Mouse (Mus musculus): ENCODE measurements at regions not wholly inside any gene's neighbourhood (a gene's known extent, or its start where the extent isn't known, plus 50 kb on each side); places are given as distances from the start of the nearest gene placed in this dataset.

DNA sequence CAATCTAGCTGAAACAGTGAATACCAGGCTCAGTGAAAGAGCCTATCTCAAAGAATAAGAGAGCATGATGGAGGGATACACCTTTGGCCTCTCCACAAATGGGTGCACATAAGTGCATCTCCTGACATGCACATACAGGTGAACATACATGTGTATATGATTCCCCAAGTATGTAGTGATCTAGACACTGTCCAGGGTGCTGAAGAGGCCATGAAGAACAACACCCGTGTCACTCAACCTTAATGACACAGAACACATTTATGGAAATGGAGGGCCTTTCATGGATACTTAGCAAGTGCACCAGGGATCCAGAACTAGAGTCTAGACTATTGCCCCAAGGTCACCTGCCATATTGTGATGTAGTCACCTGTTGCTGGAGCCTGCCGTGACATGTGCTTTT, 56.9 kb downstream of the Spata19 start:
- Histone ChIP-seq H3K27me3 (no peaks in the 10 kb centered on the region), H3K4me3 (no peak overlapping the region), H3K9me3 (replicated peaks) (no peaks in the 10 kb centered on the region), H3K36me3 (no peaks in the 10 kb centered on the region), H3K4me1 (peaks cover 23% of the 10 kb centered on the region), H3K4me2 (replicated peaks) (no peak overlapping the region), H3K27ac (no peak overlapping the region), H3K9ac (no peak overlapping the region)
- WGBS = 88% methylated on average over 2 of the region's 2 CpGs
- no peak for ATAC-seq (ENCODE audit: low FRiP score)

DNA sequence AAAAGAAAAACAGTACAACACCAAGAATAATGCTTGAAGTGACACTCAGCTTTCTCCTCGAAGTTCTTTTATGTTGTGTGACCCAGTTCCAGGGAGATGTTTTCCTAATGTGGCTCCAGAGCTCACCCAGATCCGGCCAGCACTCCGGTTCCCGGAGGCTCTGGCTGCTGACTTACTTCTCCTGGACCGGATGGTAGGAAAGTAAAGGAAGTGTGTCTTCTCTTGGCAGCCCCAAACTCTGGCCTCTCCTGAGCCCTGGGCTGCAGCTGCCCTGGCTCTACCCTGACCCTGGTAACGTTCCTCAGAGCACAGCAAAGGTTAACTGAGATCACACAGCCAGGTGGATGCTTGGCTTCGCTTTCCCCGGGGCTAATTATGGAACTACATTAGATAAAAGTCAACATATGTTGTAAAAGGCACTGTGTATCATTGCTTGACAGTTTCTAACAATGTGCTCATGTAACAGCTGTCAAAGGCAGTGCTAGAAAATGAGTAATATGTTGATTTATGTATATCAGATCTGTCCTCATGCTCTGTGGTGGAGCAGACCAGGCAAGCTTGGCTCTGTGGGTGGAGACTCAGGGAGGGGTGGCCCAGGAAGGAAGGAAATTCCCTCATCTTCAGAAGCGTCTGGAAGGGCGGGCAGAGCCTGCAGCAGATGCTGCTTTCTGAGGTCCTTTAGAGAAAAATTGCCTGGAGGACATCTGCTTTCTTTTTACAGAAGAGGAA, 57.5 kb downstream of the Spata19 start:
- no peak overlapping the region for H3K27ac ChIP-seq
- no peaks in the 10 kb centered on the region for H3K9me3 ChIP-seq (replicated peaks)
- H3K9ac ChIP-seq = no peak overlapping the region
- H3K4me3 ChIP-seq = no peak overlapping the region
- 61% methylated on average over 10 of the region's 10 CpGs for WGBS
- no peaks in the 10 kb centered on the region for H3K27me3 ChIP-seq
- H3K36me3 ChIP-seq = no peaks in the 10 kb centered on the region
- ATAC-seq (ENCODE audit: low FRiP score) = peak; percentile 39; the same call in 1 of the 2 replicates
- H3K4me2 ChIP-seq (replicated peaks) = no peak overlapping the region
- H3K4me1 ChIP-seq = peaks cover 25% of the 10 kb centered on the region

DNA sequence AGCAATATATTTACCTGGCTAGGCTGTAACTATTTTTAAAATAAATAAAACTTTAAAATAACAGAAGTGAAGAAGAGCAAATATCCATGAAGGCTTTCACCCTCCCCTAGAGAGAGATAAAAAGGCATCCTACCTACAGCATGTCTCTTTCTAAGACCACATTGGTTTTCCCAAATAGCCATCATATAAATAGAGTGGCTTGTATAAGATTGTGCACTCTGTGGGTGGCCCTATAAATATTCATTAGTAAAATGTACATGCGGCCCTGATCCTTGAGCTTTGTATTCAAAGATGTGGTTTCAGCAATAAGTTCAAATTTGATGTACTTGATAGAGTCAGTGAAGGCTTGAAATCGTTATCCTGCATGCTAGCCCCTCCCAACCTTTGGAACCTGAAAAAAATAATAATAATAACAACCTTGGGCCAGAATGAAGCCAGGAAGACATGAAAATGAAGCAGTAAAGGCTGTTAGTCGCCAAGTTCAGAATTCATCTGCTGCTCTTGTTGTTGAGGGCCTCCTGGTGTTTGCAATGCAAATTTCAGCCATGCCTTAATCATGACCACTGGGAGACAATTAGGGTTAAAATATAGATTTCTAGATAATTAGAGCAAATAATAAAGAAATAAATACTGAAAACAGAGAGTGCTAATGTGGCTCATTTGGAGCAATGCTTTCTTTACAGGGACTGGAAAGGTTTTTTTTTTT, 61.9 kb downstream of the Spata19 start:
- WGBS = 26% methylated on average over 3 of the region's 3 CpGs
- no peak overlapping the region for H3K27ac ChIP-seq

DNA sequence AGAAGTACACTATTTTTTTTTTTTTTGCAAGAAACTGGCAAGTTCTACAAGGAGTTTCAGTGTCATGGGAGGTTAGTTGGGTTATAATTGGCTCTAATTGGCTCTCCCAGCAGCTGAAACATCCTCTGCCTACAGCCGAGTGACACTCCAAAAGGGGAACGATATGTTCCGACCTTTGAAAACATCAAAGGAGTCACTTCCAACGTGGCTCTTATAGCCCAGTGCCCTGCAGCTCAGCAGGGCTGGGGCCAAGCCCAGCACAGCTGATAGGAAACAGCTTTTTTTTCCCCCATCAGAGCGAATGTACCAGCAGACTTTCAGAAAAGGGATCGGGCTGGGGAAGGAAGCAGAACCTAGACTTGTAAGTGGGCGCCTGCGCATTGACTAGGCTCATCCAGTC, 64.4 kb downstream of the Spata19 start:
- ATAC-seq (ENCODE audit: low FRiP score) = no peak
- H3K27me3 ChIP-seq = no peaks in the 10 kb centered on the region
- H3K27ac ChIP-seq = no peak overlapping the region
- H3K4me3 ChIP-seq = no peak overlapping the region
- H3K4me2 ChIP-seq (replicated peaks) = no peak overlapping the region
- H3K36me3 ChIP-seq = no peaks in the 10 kb centered on the region
- H3K4me1 ChIP-seq = peaks cover 7% of the 10 kb centered on the region
- no peaks in the 10 kb centered on the region for H3K9me3 ChIP-seq (replicated peaks)
- H3K9ac ChIP-seq = no peak overlapping the region
- WGBS = 50% methylated on average over 8 of the region's 8 CpGs

More for the DNA sequence above, 61.9 kb downstream of the Spata19 start:
- H3K27me3 ChIP-seq = no peaks in the 10 kb centered on the region
- no peaks in the 10 kb centered on the region for H3K9me3 ChIP-seq (replicated peaks)
- no peaks in the 10 kb centered on the region for H3K36me3 ChIP-seq
- peaks cover 14% of the 10 kb centered on the region for H3K4me1 ChIP-seq
- no peak overlapping the region for H3K4me3 ChIP-seq
- ATAC-seq (ENCODE audit: low FRiP score) = peak; percentile 61; the same call in 1 of the 2 replicates
- H3K4me2 ChIP-seq (replicated peaks) = no peak overlapping the region
- H3K9ac ChIP-seq = no peak overlapping the region

DNA sequence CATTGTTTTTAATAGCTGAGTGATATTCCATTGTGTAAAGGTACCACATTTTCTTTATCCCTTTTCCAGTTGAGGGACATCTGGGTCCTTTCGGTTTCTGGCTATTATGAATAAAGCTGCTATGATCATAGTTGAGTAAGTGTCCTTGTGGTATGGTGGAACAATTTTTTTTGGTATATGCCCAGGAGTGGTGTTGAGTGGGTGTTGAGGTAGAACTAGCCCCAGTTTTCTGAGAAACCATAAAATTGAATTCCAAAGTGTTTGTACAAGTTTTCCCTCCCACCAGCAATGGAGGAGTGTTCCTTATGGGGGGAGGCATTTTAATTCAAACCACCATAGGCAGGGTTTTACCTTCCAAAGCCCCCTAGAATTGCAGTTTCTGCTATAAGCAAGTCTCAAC, 67.4 kb downstream of the Spata19 start:
- H3K4me3 ChIP-seq = no peak overlapping the region
- no peak overlapping the region for H3K9ac ChIP-seq
- H3K27ac ChIP-seq = no peak overlapping the region
- 95% methylated on average over 1 of the region's 1 CpGs for WGBS
- no peaks in the 10 kb centered on the region for H3K36me3 ChIP-seq
- no peaks in the 10 kb centered on the region for H3K9me3 ChIP-seq (replicated peaks)
- ATAC-seq (ENCODE audit: low FRiP score) = no peak
- H3K4me1 ChIP-seq = no peaks in the 10 kb centered on the region
- no peak overlapping the region for H3K4me2 ChIP-seq (replicated peaks)
- no peaks in the 10 kb centered on the region for H3K27me3 ChIP-seq

DNA sequence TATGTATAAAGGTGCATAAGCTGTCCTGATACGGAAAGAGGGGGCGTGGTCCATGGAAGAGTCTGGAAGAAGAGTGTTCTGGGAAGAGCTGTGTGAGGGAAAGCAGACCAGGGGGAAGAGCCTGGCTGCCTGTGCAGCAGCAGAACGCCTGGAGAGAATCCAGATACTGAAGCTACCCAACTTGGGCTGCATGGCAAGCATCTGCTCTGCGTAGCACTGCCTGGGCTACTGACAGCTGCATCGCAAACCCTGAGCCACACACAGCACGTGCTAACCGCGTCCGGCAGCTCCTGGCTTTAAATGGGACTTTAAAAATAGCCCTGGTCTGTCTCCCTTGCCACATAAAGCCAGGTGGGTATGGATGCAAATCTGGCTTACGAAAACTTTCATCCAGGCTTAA, 78.9 kb downstream of the Spata19 start:
- H3K36me3 ChIP-seq = no peaks in the 10 kb centered on the region
- WGBS = 85% methylated on average over 10 of the region's 10 CpGs
- no peak overlapping the region for H3K27ac ChIP-seq
- ATAC-seq (ENCODE audit: low FRiP score) = no peak
- no peak overlapping the region for H3K4me3 ChIP-seq
- H3K27me3 ChIP-seq = no peaks in the 10 kb centered on the region
- H3K9me3 ChIP-seq (replicated peaks) = no peaks in the 10 kb centered on the region
- H3K4me2 ChIP-seq (replicated peaks) = no peak overlapping the region
- peaks cover 5% of the 10 kb centered on the region for H3K4me1 ChIP-seq
- no peak overlapping the region for H3K9ac ChIP-seq

DNA sequence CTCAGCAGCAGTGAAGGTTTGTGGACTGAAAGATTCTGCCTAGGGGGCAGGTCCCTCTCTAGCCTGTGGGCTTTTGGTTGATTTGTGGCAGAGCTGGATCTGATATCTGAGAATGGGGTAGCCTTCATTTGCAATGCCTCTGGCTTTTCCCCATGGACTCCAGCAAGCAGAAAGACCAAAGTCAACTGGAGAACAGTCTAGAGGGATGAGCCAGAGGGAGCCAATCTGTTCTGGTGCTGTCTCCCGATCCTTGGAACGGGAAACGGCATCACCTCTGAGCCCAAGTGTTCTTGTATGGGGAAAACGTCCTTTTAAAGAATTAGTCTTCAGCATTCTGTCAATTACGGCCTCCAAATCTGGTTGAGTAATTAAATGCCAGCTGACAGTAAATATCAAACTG, 80.0 kb downstream of the Spata19 start:
- H3K4me3 ChIP-seq = no peak overlapping the region
- ATAC-seq (ENCODE audit: low FRiP score) = no peak
- no peaks in the 10 kb centered on the region for H3K9me3 ChIP-seq (replicated peaks)
- H3K4me1 ChIP-seq = peaks cover 5% of the 10 kb centered on the region
- H3K36me3 ChIP-seq = no peaks in the 10 kb centered on the region
- no peak overlapping the region for H3K27ac ChIP-seq
- no peaks in the 10 kb centered on the region for H3K27me3 ChIP-seq
- H3K9ac ChIP-seq = no peak overlapping the region
- 72% methylated on average over 5 of the region's 5 CpGs for WGBS
- no peak overlapping the region for H3K4me2 ChIP-seq (replicated peaks)

DNA sequence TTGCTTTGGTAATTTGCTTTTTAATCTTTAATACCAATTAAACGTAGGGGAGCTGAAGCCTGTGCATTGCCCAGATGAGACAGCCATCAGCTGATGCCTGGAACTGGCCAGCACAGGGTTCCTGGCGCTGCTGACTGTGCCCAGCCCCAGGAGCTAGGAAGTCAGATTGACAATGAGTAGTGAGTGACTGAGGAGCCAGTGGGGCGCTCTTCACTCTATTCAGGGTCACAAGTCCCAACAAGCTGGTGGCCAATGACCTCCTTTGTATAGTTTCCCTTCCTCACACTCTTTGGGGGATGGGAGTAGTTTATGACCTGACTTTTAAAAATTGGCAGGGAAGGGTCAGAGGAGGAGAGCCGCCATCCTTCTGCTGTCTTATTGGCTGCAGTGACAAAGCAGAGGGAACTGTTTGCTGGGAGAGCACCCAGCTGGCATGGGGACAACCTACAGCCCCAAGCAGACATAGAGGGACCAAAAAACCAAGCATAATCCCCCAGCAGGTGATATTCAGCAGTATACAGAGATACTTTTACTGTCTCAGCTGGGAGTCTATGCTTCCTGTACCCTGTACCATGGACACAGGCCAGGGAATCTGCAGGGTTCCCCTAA, 80.6 kb downstream of the Spata19 start:
- no peak overlapping the region for H3K4me2 ChIP-seq (replicated peaks)
- H3K4me1 ChIP-seq = peaks cover 5% of the 10 kb centered on the region
- no peak overlapping the region for H3K27ac ChIP-seq
- H3K9me3 ChIP-seq (replicated peaks) = no peaks in the 10 kb centered on the region
- H3K36me3 ChIP-seq = no peaks in the 10 kb centered on the region
- H3K27me3 ChIP-seq = no peaks in the 10 kb centered on the region
- H3K9ac ChIP-seq = no peak overlapping the region
- no peak for ATAC-seq (ENCODE audit: low FRiP score)
- H3K4me3 ChIP-seq = no peak overlapping the region
- WGBS = 45% methylated on average over 4 of the region's 4 CpGs

DNA sequence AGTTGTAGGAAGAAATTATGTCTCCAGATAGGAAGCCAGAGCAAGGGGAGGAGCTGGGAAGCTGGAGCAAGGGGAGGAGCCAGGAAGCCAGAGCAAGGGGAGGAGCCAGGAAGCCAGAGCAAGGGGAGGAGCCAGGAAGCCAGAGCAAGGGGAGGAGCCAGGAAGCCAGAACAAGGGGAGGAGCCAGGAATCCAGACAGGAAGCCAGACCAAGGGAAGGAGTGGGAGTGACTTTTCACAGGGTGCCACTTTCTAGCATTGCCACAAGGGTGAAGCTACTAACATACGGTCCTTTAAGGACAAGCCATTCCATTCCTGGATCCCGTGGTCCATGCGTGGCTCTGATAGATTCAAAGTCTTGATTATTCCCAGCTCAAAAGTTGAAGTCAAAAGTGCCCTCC, 81.7 kb downstream of the Spata19 start:
- 96% methylated on average over 3 of the region's 3 CpGs for WGBS
- Histone ChIP-seq H3K9me3 (replicated peaks) (no peaks in the 10 kb centered on the region), H3K4me3 (no peak overlapping the region), H3K9ac (no peak overlapping the region), H3K4me1 (peaks cover 5% of the 10 kb centered on the region), H3K27me3 (no peaks in the 10 kb centered on the region), H3K27ac (no peak overlapping the region), H3K4me2 (replicated peaks) (no peak overlapping the region), H3K36me3 (no peaks in the 10 kb centered on the region)
- no peak for ATAC-seq (ENCODE audit: low FRiP score)

DNA sequence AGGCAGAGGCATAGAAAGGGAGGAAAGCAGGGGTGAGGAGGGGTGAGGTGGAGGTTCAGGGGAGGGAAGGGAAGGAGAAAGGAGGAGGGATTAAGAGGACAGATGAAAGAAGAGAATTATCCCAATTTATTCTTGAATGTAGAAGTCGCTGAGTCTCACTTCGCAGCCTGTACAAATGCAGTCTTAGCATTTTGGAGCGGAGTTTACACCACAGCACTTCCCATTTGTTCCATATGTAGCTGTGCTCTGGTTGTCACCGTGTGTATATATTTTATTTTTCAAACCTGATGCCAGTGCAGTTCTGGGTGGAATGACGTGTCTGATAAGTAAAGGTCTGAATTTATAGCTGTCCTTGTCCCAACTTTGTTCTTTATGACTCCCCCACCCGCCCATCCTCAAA, 105.2 kb downstream of the Spata19 start:
- no peaks in the 10 kb centered on the region for H3K9me3 ChIP-seq (replicated peaks)
- H3K27me3 ChIP-seq = no peaks in the 10 kb centered on the region
- H3K4me1 ChIP-seq = no peaks in the 10 kb centered on the region
- H3K27ac ChIP-seq = no peak overlapping the region
- no peak overlapping the region for H3K9ac ChIP-seq
- WGBS = 84% methylated on average over 6 of the region's 6 CpGs
- no peak overlapping the region for H3K4me2 ChIP-seq (replicated peaks)
- ATAC-seq (ENCODE audit: low FRiP score) = no peak
- H3K4me3 ChIP-seq = no peak overlapping the region
- H3K36me3 ChIP-seq = no peaks in the 10 kb centered on the region

DNA sequence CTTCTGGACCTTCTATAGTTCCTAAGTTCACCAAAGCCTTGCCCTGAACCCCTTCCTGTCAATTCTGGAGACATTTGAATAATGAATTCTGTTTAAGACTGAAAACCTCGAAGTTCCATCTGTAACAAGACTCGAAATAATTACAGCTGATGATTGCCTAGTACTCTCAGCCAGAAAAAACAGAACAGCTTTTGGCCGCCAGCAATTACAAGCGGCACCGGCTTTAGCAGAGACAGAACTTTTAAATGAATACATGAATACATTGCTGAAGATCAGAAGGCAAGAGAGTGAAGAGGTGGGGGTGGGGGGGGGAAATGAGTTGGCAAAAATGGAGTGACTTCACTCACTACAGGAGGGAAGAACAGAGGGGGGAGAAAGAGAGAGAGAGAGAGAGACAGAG, 112.6 kb downstream of the Spata19 start:
- Histone ChIP-seq H3K4me3 (no peak overlapping the region), H3K27ac (no peak overlapping the region), H3K36me3 (no peaks in the 10 kb centered on the region), H3K4me2 (replicated peaks) (no peak overlapping the region), H3K27me3 (no peaks in the 10 kb centered on the region), H3K9ac (no peak overlapping the region), H3K9me3 (replicated peaks) (no peaks in the 10 kb centered on the region), H3K4me1 (no peaks in the 10 kb centered on the region)
- no peak for ATAC-seq (ENCODE audit: low FRiP score)
- 86% methylated on average over 5 of the region's 5 CpGs for WGBS

DNA sequence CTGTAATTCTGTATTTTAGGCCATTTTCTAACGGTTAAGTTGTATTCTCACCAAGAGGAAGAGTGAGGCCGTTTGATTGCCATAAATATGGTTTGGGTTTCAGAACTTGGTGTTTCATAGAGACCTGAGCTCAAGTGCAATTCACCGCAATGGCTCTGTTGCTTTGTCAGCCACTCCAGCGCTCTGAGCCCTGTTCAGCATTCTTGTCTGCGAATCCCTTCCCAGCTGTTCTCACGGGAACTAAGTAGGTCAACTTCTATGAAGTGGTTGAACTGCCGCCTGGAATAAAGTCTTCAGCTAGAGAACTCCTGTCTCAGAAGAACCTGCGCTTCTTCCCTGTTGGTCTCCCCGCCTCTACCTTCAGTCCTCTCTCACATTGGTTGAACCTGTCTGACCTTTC, 113.1 kb downstream of the Spata19 start:
- no peaks in the 10 kb centered on the region for H3K36me3 ChIP-seq
- WGBS = 93% methylated on average over 9 of the region's 9 CpGs
- no peaks in the 10 kb centered on the region for H3K9me3 ChIP-seq (replicated peaks)
- H3K9ac ChIP-seq = no peak overlapping the region
- H3K4me2 ChIP-seq (replicated peaks) = no peak overlapping the region
- ATAC-seq (ENCODE audit: low FRiP score) = no peak
- no peaks in the 10 kb centered on the region for H3K4me1 ChIP-seq
- H3K27me3 ChIP-seq = no peaks in the 10 kb centered on the region
- no peak overlapping the region for H3K4me3 ChIP-seq
- H3K27ac ChIP-seq = no peak overlapping the region

DNA sequence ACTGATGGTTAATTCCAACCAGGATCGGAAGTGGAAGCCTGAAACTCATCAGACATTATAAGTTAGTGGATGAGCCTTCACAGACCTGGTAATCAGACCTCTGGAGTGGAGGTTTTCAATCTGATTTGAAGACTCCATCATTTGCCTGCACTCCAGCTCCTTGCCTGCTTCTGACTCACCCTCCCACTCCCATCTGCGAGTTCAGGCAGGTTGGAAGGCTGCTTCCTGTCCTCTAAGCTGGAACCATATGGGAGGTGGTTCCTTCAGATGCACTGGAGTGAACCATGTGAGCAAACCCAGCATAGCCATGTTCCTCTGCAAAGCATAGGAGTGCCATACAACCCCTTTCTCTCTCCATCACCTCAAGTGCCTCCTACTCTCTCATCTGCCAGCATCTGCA, 114.6 kb downstream of the Spata19 start:
- H3K27me3 ChIP-seq = no peaks in the 10 kb centered on the region
- no peaks in the 10 kb centered on the region for H3K9me3 ChIP-seq (replicated peaks)
- ATAC-seq (ENCODE audit: low FRiP score) = no peak
- H3K4me3 ChIP-seq = no peak overlapping the region
- no peaks in the 10 kb centered on the region for H3K36me3 ChIP-seq
- 75% methylated on average over 2 of the region's 2 CpGs for WGBS
- H3K9ac ChIP-seq = no peak overlapping the region
- no peak overlapping the region for H3K27ac ChIP-seq
- H3K4me1 ChIP-seq = no peaks in the 10 kb centered on the region
- H3K4me2 ChIP-seq (replicated peaks) = no peak overlapping the region

Data from hindbrain, embryonic 12.5 days (tissue).